Comparison of ENCODE assay signal across 17 mouse cellular contexts in the genomic region with DNA sequence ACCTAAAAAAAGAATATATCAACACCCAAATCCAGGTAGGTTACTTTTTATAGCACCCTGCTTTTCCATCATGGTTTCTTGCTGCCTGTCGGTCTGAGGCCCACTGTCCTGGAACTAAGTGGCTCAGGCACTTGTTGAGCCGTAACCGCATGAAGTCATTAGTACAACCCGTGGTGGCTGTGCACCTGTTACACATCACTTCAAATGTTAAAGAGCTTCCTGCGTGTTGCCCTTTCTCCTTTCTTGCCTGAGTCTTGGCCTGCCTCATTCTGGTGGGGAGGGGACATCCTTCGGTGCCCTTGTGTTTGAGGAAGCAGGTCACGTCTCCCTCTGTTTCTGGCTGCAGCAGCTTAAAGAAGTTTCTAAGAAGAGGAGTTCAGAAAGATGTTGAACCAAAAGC. TPM values are rescaled to one million over a fixed set of nuclear protein-coding genes. Genes with fewer than 3 reads are reported as not detected.
A peak's percentile ranks its signal among the peaks of the same experiment; 100 is the strongest.
DNase-seq lines count a peak whose midpoint lies in the region; ATAC-seq and TF ChIP-seq lines count a peak whose summit lies in the region.
"Had no signal": no experiment of that assay in that cellular context is flagged by ENCODE, and none has a peak within 500 bp of the region (broad histone marks: within the 10 kb centered on the region; RNA-seq: fewer than 3 reads in every experiment).

No protein-coding gene starts in this region.

- H3K27me3 ChIP-seq in kidney, postnatal 0 days (ENCODE audit: insufficient read depth, low read length), result 0 out of 2 replicates have a peak, but pooled peaks cover 6% of the 10 kb centered on the region
- H3K27me3 ChIP-seq: heart, embryonic 15.5 days; hindbrain, embryonic 13.5 days; neural tube, embryonic 15.5 days had no signal

- TF ChIP-seq CTCF in kidney, postnatal 0 days (IDR thresholded peaks at IDR 0.05; ENCODE audit: low read depth), result no peak

- H3K36me3 ChIP-seq in kidney, postnatal 0 days (ENCODE audit: insufficient read depth, low read length), result no peaks in the 10 kb centered on the region
- H3K36me3 ChIP-seq: heart, embryonic 15.5 days; hindbrain, embryonic 13.5 days; neural tube, embryonic 15.5 days had no signal

- no peak overlapping the region for H3K4me2 ChIP-seq in kidney, postnatal 0 days (ENCODE audit: low read length)
- H3K4me2 ChIP-seq: heart, embryonic 15.5 days; hindbrain, embryonic 13.5 days; neural tube, embryonic 15.5 days had no signal

- H3K9me3 ChIP-seq in kidney, postnatal 0 days (replicated peaks; ENCODE audit: low read length), result no peaks in the 10 kb centered on the region
- H3K9me3 ChIP-seq: heart, embryonic 15.5 days; hindbrain, embryonic 13.5 days; neural tube, embryonic 15.5 days had no signal

- 39% methylated on average over 7 of the region's 7 CpGs for WGBS in kidney, postnatal 0 days

- no peak overlapping the region for H3K27ac ChIP-seq in kidney, postnatal 0 days
- H3K27ac ChIP-seq: heart, embryonic 15.5 days; hindbrain, embryonic 13.5 days; neural tube, embryonic 15.5 days had no signal

- H3K4me3 ChIP-seq in kidney, postnatal 0 days (replicated peaks; ENCODE audit: low read depth, low read length), result no peak overlapping the region
- H3K4me3 ChIP-seq: heart, embryonic 15.5 days; hindbrain, embryonic 13.5 days; neural tube, embryonic 15.5 days had no signal

- peak; percentile 16 for DNase-seq in kidney, postnatal 0 days (ENCODE audit: low spot score)
- DNase-seq in kidney, postnatal 14 days, result no peak
- peak; percentile 77 for DNase-seq in CD4-positive, CD25-positive, alpha-beta regulatory T cell, adult 2 months (ENCODE audit: low read depth, low spot score)
- DNase-seq in thymus, adult 18-20 months, result peak; percentile 27 to 56
- no peak for DNase-seq in adipocyte (ENCODE audit: low spot score)
- no peak for DNase-seq in heart, adult 8-10 months (ENCODE audit: low spot score)
- DNase-seq in left cerebral cortex, postnatal 14 days (ENCODE audit: low spot score in 2 of 2), result no peak
- DNase-seq: cerebellum, adult 18-20 months; forebrain, postnatal 0 days; gastrocnemius, postnatal 36 days; layer of hippocampus, postnatal 36 days; liver, postnatal 0 days; right cerebral cortex, postnatal 14 days had no signal

- ATAC-seq in kidney, postnatal 0 days (replicated peaks; ENCODE audit: low FRiP score, low read depth), result peak; percentile 54; the same call in 1 of the 2 replicates
- ATAC-seq in granulocyte monocyte progenitor cell, adult 5-6 weeks (replicated peaks; ENCODE audit: poor library complexity, severe bottlenecking), result peak; percentile 43
- ATAC-seq: forebrain, postnatal 0 days; liver, postnatal 0 days had no signal

- H3K4me1 ChIP-seq in kidney, postnatal 0 days (replicated peaks; ENCODE audit: insufficient read depth, low read length), result no peaks in the 10 kb centered on the region
- H3K4me1 ChIP-seq: hindbrain, embryonic 13.5 days; neural tube, embryonic 15.5 days had no signal

- intact Hi-C loops in left cerebral cortex, postnatal 14 days (cut with DNase I), result no loop called here

- H3K9ac ChIP-seq in kidney, postnatal 0 days (ENCODE audit: low read depth, low read length), result no peak overlapping the region
- H3K9ac ChIP-seq: forebrain, postnatal 0 days; heart, embryonic 15.5 days; hindbrain, embryonic 13.5 days; liver, postnatal 0 days; neural tube, embryonic 15.5 days had no signal

RNA-seq across cellular contexts. Expression of gene Ccnj, which starts 21.2 kb away (rescaled TPM):
- polyA plus RNA-seq in kidney, postnatal 0 days (2015; fragmentation: Nextera tagmentation; extraction: Ambion mirVana), result 8.8 and 9.0 TPM in 2 replicates
- total RNA-seq in granulocyte monocyte progenitor cell, adult 5-6 weeks (2014; fragmentation: Nextera tagmentation), result 5.5 and 7.4 TPM in 2 replicates
- total RNA-seq in granulocyte monocyte progenitor cell, adult 5-6 weeks (2017), result 9.3 and 9.5 TPM in 2 replicates
- total RNA-seq in heart, adult 8-10 months (2022), result 1 to 10 TPM; 3.9 to 4.6 (median 4.0) TPM
- 1 to 10 TPM; 7.8 to 8.7 TPM for total RNA-seq in left cerebral cortex, postnatal 14 days (2021)

Comparison
In these comparisons a context has a peak if more than half of its experiments do, and no peak if none do; other contexts are left out.
1. DNase-seq: peak in kidney, postnatal 0 days (single experiment), CD4-positive, CD25-positive, alpha-beta regulatory T cell, adult 2 months (single experiment) and thymus, adult 18-20 months (2 of 2); none in kidney, postnatal 14 days (single experiment), adipocyte (single experiment), heart, adult 8-10 months (single experiment) and left cerebral cortex, postnatal 14 days (0 of 2).